In the genomic region with DNA sequence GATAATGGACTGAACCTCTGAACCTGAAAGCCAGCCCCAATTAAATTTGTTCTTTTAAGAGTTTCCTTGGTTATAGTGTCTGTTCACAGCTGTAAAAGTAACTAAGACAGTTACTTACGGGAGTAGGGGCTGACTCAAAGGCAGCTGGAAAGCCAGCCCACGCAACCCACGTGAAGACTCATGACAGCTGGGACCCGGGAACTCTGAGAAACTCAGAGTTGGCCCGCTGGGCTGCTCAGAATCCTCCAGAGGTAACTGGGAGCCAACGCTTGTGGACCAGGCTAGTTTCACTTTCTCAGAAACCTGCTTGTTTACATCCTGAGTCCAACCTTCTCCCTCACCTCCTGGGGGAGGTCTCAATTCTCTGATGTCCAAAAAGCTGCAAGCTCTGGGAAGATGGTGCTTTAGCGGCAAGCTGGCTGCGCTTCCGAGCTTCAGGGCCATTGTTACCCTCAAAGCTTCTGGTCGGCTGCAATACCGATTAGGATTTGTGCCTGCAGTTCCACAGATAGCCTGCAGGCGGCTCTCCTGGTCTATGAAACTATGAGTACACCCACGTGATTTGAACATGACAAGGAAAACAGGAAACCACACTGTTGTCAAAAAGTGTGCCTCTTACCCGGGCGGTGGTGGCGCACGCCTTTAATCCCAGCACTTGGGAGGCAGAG, we compare ENCODE assay signal across 8 mouse cellular contexts. TPM values are rescaled to one million over a fixed set of nuclear protein-coding genes. Genes with fewer than 3 reads are reported as not detected.
A peak's percentile ranks its signal among the peaks of the same experiment; 100 is the strongest.
DNase-seq lines count a peak whose midpoint lies in the region; ATAC-seq lines count a peak whose summit lies in the region.

No protein-coding gene starts in this region.

- peak overlapping the region; percentile 46 for H3K4me2 ChIP-seq in hindbrain, embryonic 15.5 days

- ATAC-seq in hindbrain, embryonic 15.5 days (ENCODE audit: low FRiP score, low read depth): no peak

- peak; percentile 95 for DNase-seq in R1 (ENCODE audit: low read depth, low spot score)
- DNase-seq in cerebellum, postnatal 4 days (ENCODE audit: low spot score in 2 of 2): peak; percentile 87 to 96
- DNase-seq in gastrocnemius, adult 18-20 months (ENCODE audit: low spot score): peak; percentile 97
- peak; percentile 93 for DNase-seq in left cerebral cortex, adult 11 months (ENCODE audit: low spot score)
- peak; percentile 99 for DNase-seq in lung, postnatal 36 days
- DNase-seq in retina, embryonic 14.5 days (ENCODE audit: low spot score): peak; percentile 99
- DNase-seq in thymus, postnatal 36 days: peak; percentile 93 to 95

- no peak overlapping the region for H3K27ac ChIP-seq in hindbrain, embryonic 15.5 days (replicated peaks)

- H3K36me3 ChIP-seq in hindbrain, embryonic 15.5 days: peaks cover 14% of the 10 kb centered on the region

- 0 out of 2 replicates have a peak overlapping the region, but pooled peaks have one; percentile 14 for H3K9ac ChIP-seq in hindbrain, embryonic 15.5 days

- WGBS in hindbrain, embryonic 15.5 days: 11% methylated on average over 17 of the region's 17 CpGs

- no peaks in the 10 kb centered on the region for H3K27me3 ChIP-seq in hindbrain, embryonic 15.5 days

- H3K4me3 ChIP-seq in hindbrain, embryonic 15.5 days: peak overlapping the region; percentile 19; the same call in 1 of the 2 replicates

- peaks cover 4% of the 10 kb centered on the region for H3K4me1 ChIP-seq in hindbrain, embryonic 15.5 days (replicated peaks)

- H3K9me3 ChIP-seq in hindbrain, embryonic 15.5 days: no peaks in the 10 kb centered on the region

RNA-seq across cellular contexts. Expression of a gene that starts 4.6 kb away (rescaled TPM):
- 10 to 100 TPM; 36.3 to 59.0 TPM for total RNA-seq in gastrocnemius, adult 18-20 months (2021)
- 118 and 128 TPM in 2 replicates for polyA plus RNA-seq in hindbrain, embryonic 15.5 days (2015; fragmentation: Nextera tagmentation; extraction: Ambion mirVana)

RNA-seq across cellular contexts. Expression of a gene that starts 16.4 kb away (rescaled TPM):
- total RNA-seq in gastrocnemius, adult 18-20 months (2021): 10 to 100 TPM; 83.5 to 83.8 TPM
- polyA plus RNA-seq in hindbrain, embryonic 15.5 days (2015; fragmentation: Nextera tagmentation; extraction: Ambion mirVana): 361 and 365 TPM in 2 replicates

RNA-seq across cellular contexts. Expression of a gene that starts 22.4 kb away (rescaled TPM):
- total RNA-seq in gastrocnemius, adult 18-20 months (2021): 1 to 10 TPM; 7.0 to 7.2 TPM
- 10.8 and 12.0 TPM in 2 replicates for polyA plus RNA-seq in hindbrain, embryonic 15.5 days (2015; fragmentation: Nextera tagmentation; extraction: Ambion mirVana)

RNA-seq across cellular contexts. Expression of a gene that starts 24.5 kb away (rescaled TPM):
- total RNA-seq in gastrocnemius, adult 18-20 months (2021): 1 to 10 TPM; 1.1 to 1.8 TPM
- polyA plus RNA-seq in hindbrain, embryonic 15.5 days (2015; fragmentation: Nextera tagmentation; extraction: Ambion mirVana): 99.1 and 110 TPM in 2 replicates

RNA-seq across cellular contexts. Expression of a gene that starts 37.3 kb away (rescaled TPM):
- total RNA-seq in gastrocnemius, adult 18-20 months (2021): not detected
- polyA plus RNA-seq in hindbrain, embryonic 15.5 days (2015; fragmentation: Nextera tagmentation; extraction: Ambion mirVana): 0.43 and 0.55 TPM in 2 replicates
